Mouse (Mus musculus) forebrain, embryonic 11.5 days (tissue): ENCODE data around the gene Depp1. TPM values are rescaled to one million over a fixed set of nuclear protein-coding genes. Genes with fewer than 3 reads are reported as not detected.
A peak's percentile ranks its signal among the peaks of the same experiment; 100 is the strongest.

Experiments used
- ATAC-seq: fragments of 200-750 bp; cut with Nextera tagmentation; replicated peaks from 2 replicates; pipeline ENCODE4 v1.8.0; 2017; ENCODE audit warnings: moderate TSS enrichment; ENCODE audit not compliant: low FRiP score
- DNase-seq: peaks from one replicate; pipeline ENCODE4 v3.0.0-alpha.2; 2017; ENCODE audit warnings: low spot score
- H3K27ac ChIP-seq: fragments of 300-500 bp; sonication (generic); 2 replicates; pipeline ENCODE4 v1.5.1; 2014; ENCODE audit warnings: low read depth, low read length
- H3K27me3 ChIP-seq: fragments of 300-500 bp; sonication (generic); 2 replicates; pipeline ENCODE4 v1.6.1; 2014; ENCODE audit warnings: mild to moderate bottlenecking, low read length, mixed read lengths; ENCODE audit not compliant: control insufficient read depth, insufficient read depth
- H3K36me3 ChIP-seq: fragments of 300-500 bp; sonication (generic); 2 replicates; pipeline ENCODE4 v1.6.1; 2014; ENCODE audit warnings: mild to moderate bottlenecking, low read length, moderate library complexity, mixed read lengths; ENCODE audit not compliant: control insufficient read depth, insufficient read depth
- H3K4me1 ChIP-seq: fragments of 300-500 bp; sonication (generic); replicated peaks from 2 replicates; pipeline ENCODE4 v1.6.1; 2014; ENCODE audit warnings: low read length, mixed read lengths; ENCODE audit not compliant: control insufficient read depth, insufficient read depth
- H3K4me2 ChIP-seq: fragments of 300-500 bp; sonication (generic); 2 replicates; pipeline ENCODE4 v1.6.1; 2014; ENCODE audit warnings: low read depth, mild to moderate bottlenecking, low read length, moderate library complexity, mixed read lengths; ENCODE audit not compliant: severe bottlenecking
- H3K4me3 ChIP-seq: fragments of 300-500 bp; sonication (generic); 2 replicates; pipeline ENCODE4 v1.5.1; 2014; ENCODE audit warnings: low read depth, low read length
- H3K9ac ChIP-seq: fragments of 300-500 bp; sonication (generic); 2 replicates; pipeline ENCODE4 v1.6.1; 2014; ENCODE audit warnings: low read length
- H3K9me3 ChIP-seq: fragments of 300-500 bp; sonication (generic); 2 replicates; pipeline ENCODE4 v1.6.1; 2016; ENCODE audit warnings: low read length, mixed read lengths; ENCODE audit not compliant: control insufficient read depth
- WGBS: fragments of 180-500 bp; shearing (Covaris S2); extraction: QIAGEN DNeasy Blood & Tissue Kit; methylation state at CpG from one replicate; pipeline ENCODE4 v1.1.7; 2014; 5-methylcytosine and 5-hydroxymethylcytosine counted together
- polyA plus RNA-seq: library from polyadenylated mRNA; unstranded; fragments of >200 nt; fragmentation: Nextera tagmentation; extraction: Ambion mirVana; gene quantifications from 2 replicates; pipeline ENCODE4 v1.2.1, GENCODE M21; 2014

Gene Depp1
- polyA plus RNA-seq, 1 experiment from 2014 or later = 3.9 TPM

- Histone ChIP-seq H3K4me2 (no peak overlapping the region), H3K4me1 (no peaks in the 10 kb centered on the region), H3K9ac (no peak overlapping the region), H3K36me3 (no peaks in the 10 kb centered on the region), H3K27me3 (no peaks in the 10 kb centered on the region), H3K4me3 (no peak overlapping the region), H3K9me3 (no peaks in the 10 kb centered on the region), H3K27ac (no peak overlapping the region)
- WGBS = 68% methylated on average over 9 of the region's 9 CpGs
- DNase-seq (peak; percentile 77), ATAC-seq (peak; percentile 77)
Observed at GRCm38 (mm10) chr6:116653684-116654454, 3.5 kb downstream of the Depp1 start.

- Histone ChIP-seq H3K36me3 (no peaks in the 10 kb centered on the region), H3K4me1 (peaks cover 3% of the 10 kb centered on the region; the same call in 1 of the 2 replicates), H3K4me3 (no peak overlapping the region), H3K27me3 (no peaks in the 10 kb centered on the region), H3K4me2 (no peak overlapping the region), H3K9me3 (no peaks in the 10 kb centered on the region), H3K27ac (no peak overlapping the region), H3K9ac (no peak overlapping the region)
- 83% methylated on average over 2 of the region's 2 CpGs for WGBS
- DNase-seq = no peak
- no peak for ATAC-seq
Observed at GRCm38 (mm10) chr6:116663364-116663763, 13.0 kb downstream of the Depp1 start.

- DNase-seq = no peak
- peaks cover 3% of the 10 kb centered on the region; the same call in 1 of the 2 replicates for H3K4me1 ChIP-seq
- no peaks in the 10 kb centered on the region for H3K9me3 ChIP-seq
- no peak overlapping the region for H3K4me2 ChIP-seq
- no peaks in the 10 kb centered on the region for H3K27me3 ChIP-seq
- ATAC-seq = no peak
- WGBS = 84% methylated on average over 6 of the region's 6 CpGs
- H3K36me3 ChIP-seq = no peaks in the 10 kb centered on the region
- no peak overlapping the region for H3K9ac ChIP-seq
- no peak overlapping the region for H3K27ac ChIP-seq
- H3K4me3 ChIP-seq = no peak overlapping the region
Observed at GRCm38 (mm10) chr6:116664031-116664430, 13.6 kb downstream of the Depp1 start.

- Histone ChIP-seq H3K4me1 (peaks cover 8% of the 10 kb centered on the region), H3K27me3 (no peaks in the 10 kb centered on the region), H3K4me3 (no peak overlapping the region), H3K27ac (no peak overlapping the region), H3K36me3 (no peaks in the 10 kb centered on the region), H3K9me3 (no peaks in the 10 kb centered on the region), H3K9ac (no peak overlapping the region), H3K4me2 (no peak overlapping the region)
- DNase-seq (no peak), ATAC-seq (no peak)
- WGBS = 79% methylated on average over 3 of the region's 3 CpGs
Observed at GRCm38 (mm10) chr6:116664830-116665229, 14.4 kb downstream of the Depp1 start.

GRCm38 (mm10) chr6:116666085-116666750 lies 15.8 kb downstream of the Depp1 start:
- no peak overlapping the region for H3K4me2 ChIP-seq
- no peak for ATAC-seq
- DNase-seq = no peak

GRCm38 (mm10) chr6:116666892-116667291 lies 16.5 kb downstream of the Depp1 start:
- DNase-seq (no peak), ATAC-seq (no peak)
- WGBS = 37% methylated on average over 3 of the region's 3 CpGs
- Histone ChIP-seq H3K36me3 (no peaks in the 10 kb centered on the region), H3K4me2 (no peak overlapping the region), H3K27ac (no peak overlapping the region), H3K9ac (no peak overlapping the region), H3K9me3 (no peaks in the 10 kb centered on the region), H3K27me3 (0 out of 2 replicates have a peak, but pooled peaks cover 2% of the 10 kb centered on the region), H3K4me3 (no peak overlapping the region), H3K4me1 (peaks cover 20% of the 10 kb centered on the region)

More at GRCm38 (mm10) chr6:116666085-116666750, 15.8 kb downstream of the Depp1 start:
- H3K4me1 ChIP-seq = peaks cover 20% of the 10 kb centered on the region
- H3K27me3 ChIP-seq = no peaks in the 10 kb centered on the region
- H3K27ac ChIP-seq = no peak overlapping the region
- WGBS = 66% methylated on average over 12 of the region's 12 CpGs
- no peak overlapping the region for H3K9ac ChIP-seq
- H3K36me3 ChIP-seq = no peaks in the 10 kb centered on the region
- H3K9me3 ChIP-seq = no peaks in the 10 kb centered on the region
- no peak overlapping the region for H3K4me3 ChIP-seq

- Histone ChIP-seq H3K9ac (no peak overlapping the region), H3K4me3 (no peak overlapping the region), H3K4me2 (no peak overlapping the region), H3K36me3 (no peaks in the 10 kb centered on the region), H3K9me3 (no peaks in the 10 kb centered on the region), H3K27me3 (0 out of 2 replicates have a peak, but pooled peaks cover 2% of the 10 kb centered on the region), H3K27ac (no peak overlapping the region), H3K4me1 (peaks cover 20% of the 10 kb centered on the region)
- DNase-seq (no peak), ATAC-seq (no peak)
- WGBS = 75% methylated on average over 3 of the region's 3 CpGs
Observed at GRCm38 (mm10) chr6:116667382-116667781, 17.0 kb downstream of the Depp1 start.

GRCm38 (mm10) chr6:116668682-116669470 lies 18.5 kb downstream of the Depp1 start:
- Histone ChIP-seq H3K27ac (no peak overlapping the region), H3K27me3 (0 out of 2 replicates have a peak, but pooled peaks cover 2% of the 10 kb centered on the region), H3K4me3 (no peak overlapping the region), H3K9ac (no peak overlapping the region), H3K9me3 (no peaks in the 10 kb centered on the region), H3K4me2 (no peak overlapping the region), H3K36me3 (no peaks in the 10 kb centered on the region), H3K4me1 (peaks cover 20% of the 10 kb centered on the region)
- WGBS = 55% methylated on average over 11 of the region's 11 CpGs
- ATAC-seq (no peak), DNase-seq (peak; percentile 67)
